Mouse (Mus musculus) embryonic facial prominence, embryonic 15.5 days (tissue): ENCODE data around the gene Yif1b. TPM values are rescaled to one million over a fixed set of nuclear protein-coding genes. Genes with fewer than 3 reads are reported as not detected.
"Not testable (repeated sequence)": the region's sequence is repeated elsewhere in the genome, so short reads cannot be mapped to it uniquely, and the experiment has no call there.

ENCODE experiments used
- ATAC-seq: fragments of 200-750 bp; cut with Nextera tagmentation; 2 replicates; pipeline ENCODE4 v1.8.0; 2017; ENCODE audit warnings: low read depth, moderate TSS enrichment; ENCODE audit not compliant: insufficient number of reproducible peaks, low FRiP score, low TSS enrichment
- H3K27ac ChIP-seq: fragments of 300-500 bp; sonication (generic); replicated peaks from 2 replicates; pipeline ENCODE4 v1.5.1; 2015; ENCODE audit warnings: mild to moderate bottlenecking, inconsistent platforms
- H3K27me3 ChIP-seq: fragments of 300-500 bp; sonication (generic); 2 replicates; pipeline ENCODE4 v1.6.1; 2015; ENCODE audit warnings: inconsistent platforms
- H3K36me3 ChIP-seq: fragments of 300-500 bp; sonication (generic); 2 replicates; pipeline ENCODE4 v1.6.1; 2015; ENCODE audit warnings: mild to moderate bottlenecking, inconsistent platforms
- H3K4me1 ChIP-seq: fragments of 300-500 bp; sonication (generic); 2 replicates; pipeline ENCODE4 v1.6.1; 2015; ENCODE audit warnings: inconsistent platforms
- H3K4me2 ChIP-seq: fragments of 300-500 bp; sonication (generic); replicated peaks from 2 replicates; pipeline ENCODE4 v1.6.1; 2015; ENCODE audit warnings: mild to moderate bottlenecking, inconsistent platforms
- H3K4me3 ChIP-seq: fragments of 300-500 bp; sonication (generic); replicated peaks from 2 replicates; pipeline ENCODE4 v1.5.1; 2015; ENCODE audit warnings: mild to moderate bottlenecking, inconsistent platforms
- H3K9ac ChIP-seq: fragments of 300-500 bp; sonication (generic); 2 replicates; pipeline ENCODE4 v1.6.1; 2015; ENCODE audit warnings: inconsistent platforms
- H3K9me3 ChIP-seq: fragments of 300-500 bp; sonication (generic); replicated peaks from 2 replicates; pipeline ENCODE4 v1.6.1; 2016; ENCODE audit warnings: inconsistent platforms
- WGBS: fragments of 180-500 bp; shearing (Covaris S2); methylation state at CpG from one replicate; pipeline ENCODE4 v1.1.7; 2015; 5-methylcytosine and 5-hydroxymethylcytosine counted together
- polyA plus RNA-seq: library from polyadenylated mRNA; unstranded; fragments of >200 nt; fragmentation: Nextera tagmentation; extraction: Ambion mirVana; gene quantifications from 2 replicates; pipeline ENCODE4 v1.2.1, GENCODE M21; 2015

Yif1b gene
- polyA plus RNA-seq, 1 experiment from 2014 or later = 121 TPM

GRCm38 (mm10) chr7:29224756-29225394 lies 13.3 kb upstream of the Yif1b start:
- Histone ChIP-seq H3K36me3 (0 out of 2 replicates have a peak, but pooled peaks cover 9% of the 10 kb centered on the region), H3K27me3 (no peaks in the 10 kb centered on the region), H3K4me3 (no peak overlapping the region), H3K4me2 (no peak overlapping the region), H3K27ac (no peak overlapping the region), H3K9ac (no peak overlapping the region), H3K4me1 (0 out of 2 replicates have a peak, but pooled peaks cover 7% of the 10 kb centered on the region), H3K9me3 (peaks cover 4% of the 10 kb centered on the region; the same call in 1 of the 2 replicates)
- no peak for ATAC-seq
- WGBS = 13% methylated on average over 16 of the region's 16 CpGs

- Histone ChIP-seq H3K4me2 (no peak overlapping the region), H3K9me3 (no peaks in the 10 kb centered on the region), H3K27me3 (no peaks in the 10 kb centered on the region), H3K36me3 (0 out of 2 replicates have a peak, but pooled peaks cover 9% of the 10 kb centered on the region), H3K27ac (no peak overlapping the region), H3K9ac (no peak overlapping the region), H3K4me3 (no peak overlapping the region), H3K4me1 (0 out of 2 replicates have a peak, but pooled peaks cover 7% of the 10 kb centered on the region)
- ATAC-seq = no peak
- 66% methylated on average over 13 of the region's 13 CpGs for WGBS
Measured at GRCm38 (mm10) chr7:29225520-29225919, 12.6 kb upstream of the Yif1b start.

DNA sequence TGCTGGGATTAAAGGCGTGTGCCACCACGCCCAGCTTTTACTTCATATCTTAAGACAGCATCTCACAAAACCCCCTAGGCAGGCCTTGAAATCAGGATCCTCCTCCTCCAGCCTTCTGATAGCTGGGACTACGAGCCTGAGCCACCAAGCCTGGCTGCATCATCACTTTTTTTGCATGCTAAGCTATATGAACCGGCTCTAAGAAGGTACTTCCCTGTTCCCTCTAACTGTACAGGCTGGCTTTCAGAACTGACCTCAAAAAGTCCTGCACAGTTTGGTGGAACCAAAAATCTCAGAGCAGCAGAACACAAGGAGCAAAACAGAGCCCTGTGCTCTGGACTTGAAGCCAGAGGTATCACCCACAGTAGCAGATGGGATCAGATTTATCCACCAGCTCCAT lies 9.9 kb upstream of the Yif1b start:
- H3K4me2 ChIP-seq = no peak overlapping the region
- H3K36me3 ChIP-seq = 0 out of 2 replicates have a peak, but pooled peaks cover 9% of the 10 kb centered on the region
- no peak for ATAC-seq
- H3K27me3 ChIP-seq = peaks cover 9% of the 10 kb centered on the region
- no peak overlapping the region for H3K4me3 ChIP-seq
- H3K9me3 ChIP-seq = no peaks in the 10 kb centered on the region
- H3K9ac ChIP-seq = no peak overlapping the region
- peaks cover 18% of the 10 kb centered on the region; the same call in 1 of the 2 replicates for H3K4me1 ChIP-seq
- WGBS = 67% methylated on average over 4 of the region's 4 CpGs
- H3K27ac ChIP-seq = no peak overlapping the region

DNA sequence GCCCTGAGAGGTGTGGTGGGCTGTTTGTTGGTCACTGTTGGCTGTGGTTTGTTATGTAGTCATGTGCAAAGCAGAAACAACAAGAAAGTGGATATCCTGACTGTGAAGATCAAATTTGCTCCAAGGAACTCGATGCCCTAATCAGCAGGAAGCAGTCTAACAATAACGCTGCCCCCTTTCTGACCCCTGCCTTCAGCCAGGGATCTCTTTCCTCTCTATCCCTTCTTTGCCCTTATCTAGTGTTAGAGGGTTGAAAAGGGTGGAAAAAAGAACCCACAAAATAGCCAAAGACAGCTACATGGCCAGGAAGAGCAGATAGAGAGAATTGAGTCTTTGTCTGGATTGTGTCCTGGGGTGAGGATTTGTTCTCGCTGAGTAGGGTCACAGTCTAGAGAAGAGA lies 7.6 kb upstream of the Yif1b start:
- Histone ChIP-seq H3K4me3 (no peak overlapping the region), H3K27ac (no peak overlapping the region), H3K4me2 (no peak overlapping the region), H3K27me3 (peaks cover 9% of the 10 kb centered on the region), H3K36me3 (no peaks in the 10 kb centered on the region), H3K9ac (no peak overlapping the region), H3K9me3 (no peaks in the 10 kb centered on the region), H3K4me1 (peaks cover 17% of the 10 kb centered on the region; the same call in 1 of the 2 replicates)
- WGBS = 34% methylated on average over 3 of the region's 3 CpGs
- no peak for ATAC-seq

DNA sequence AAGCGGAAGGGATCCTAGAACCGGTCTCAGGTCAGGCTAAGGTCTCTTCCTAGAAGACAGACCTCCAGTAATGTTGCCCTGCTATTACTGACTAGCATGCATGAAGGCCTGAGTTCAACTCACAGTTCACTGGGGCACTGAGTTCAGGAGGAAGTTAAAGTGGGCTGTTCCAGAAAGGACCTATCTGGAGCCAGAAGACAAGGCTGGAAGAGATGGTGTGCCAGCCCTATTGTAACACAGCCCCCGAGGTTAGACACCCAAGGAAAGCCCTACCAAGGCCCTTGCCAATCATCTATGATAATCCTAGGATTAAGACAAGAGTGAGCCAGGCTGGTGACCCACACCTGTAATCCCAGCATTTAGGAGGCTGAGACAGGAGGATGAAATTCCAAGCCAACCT lies 6.6 kb upstream of the Yif1b start:
- ATAC-seq = no peak
- Histone ChIP-seq H3K4me1 (peaks cover 17% of the 10 kb centered on the region; the same call in 1 of the 2 replicates), H3K27me3 (peaks cover 9% of the 10 kb centered on the region), H3K9me3 (no peaks in the 10 kb centered on the region), H3K9ac (no peak overlapping the region), H3K36me3 (no peaks in the 10 kb centered on the region), H3K4me3 (peak overlapping the region; percentile 70), H3K4me2 (peak overlapping the region; percentile 96), H3K27ac (no peak overlapping the region)
- 57% methylated on average over 3 of the region's 3 CpGs for WGBS

DNA sequence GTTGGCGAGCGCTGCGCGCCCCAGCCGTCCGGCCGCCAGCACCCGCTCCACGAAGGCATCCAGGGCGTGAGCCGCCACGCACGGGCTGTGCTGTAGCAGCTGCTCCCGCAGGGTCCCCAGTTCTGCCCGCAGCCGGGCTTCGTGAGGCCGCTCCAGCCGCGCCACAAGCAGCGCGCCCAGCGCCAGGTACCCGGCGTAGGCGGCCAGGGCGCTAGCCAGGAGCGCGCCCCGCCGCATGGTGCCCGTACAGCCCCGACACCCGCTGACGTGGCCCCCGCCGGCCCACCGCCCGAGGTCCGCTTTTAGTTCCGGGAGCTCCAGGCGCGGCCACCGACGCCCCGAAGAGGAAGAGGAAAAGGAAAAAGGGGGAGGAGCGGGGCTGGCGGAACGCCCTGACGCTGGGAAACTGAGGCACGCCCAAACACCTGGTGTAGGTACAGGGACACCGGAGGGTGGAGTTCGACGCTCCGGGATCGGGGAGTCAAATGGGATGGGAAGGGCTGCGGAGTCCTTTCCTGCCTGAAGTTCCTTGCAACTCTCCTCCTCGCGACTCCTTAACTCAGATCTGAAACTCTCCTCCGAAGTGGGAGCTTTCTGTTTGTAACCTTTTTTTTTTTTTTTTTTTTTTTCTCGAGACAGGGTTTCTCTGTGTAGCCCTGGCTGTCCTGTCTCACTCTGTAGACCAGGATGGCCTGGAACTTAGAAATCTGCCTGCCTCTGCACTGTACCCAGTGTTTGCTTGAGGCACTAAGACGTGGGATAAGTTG lies 5.7 kb upstream of the Yif1b start, which contains the start of gene Kcnk6:
TSS of gene Kcnk6 (minus strand) at position 269 of the 767 bp plus-strand sequence.
- Histone ChIP-seq H3K27ac (no peak within 1 kb of the TSS), H3K36me3 (no peaks in the 10 kb centered on the region), H3K9me3 (no peaks in the 10 kb centered on the region), H3K4me3 (peak within 1 kb of the TSS; percentile 70), H3K4me2 (peak within 1 kb of the TSS; percentile 96), H3K27me3 (peaks cover 9% of the 10 kb centered on the region), H3K4me1 (peaks cover 17% of the 10 kb centered on the region; the same call in 1 of the 2 replicates), H3K9ac (peak within 1 kb of the TSS; percentile 63)
- WGBS = 1% methylated on average over 62 of the region's 62 CpGs
- peak; percentile 64; the same call in 1 of the 2 replicates for ATAC-seq

DNA sequence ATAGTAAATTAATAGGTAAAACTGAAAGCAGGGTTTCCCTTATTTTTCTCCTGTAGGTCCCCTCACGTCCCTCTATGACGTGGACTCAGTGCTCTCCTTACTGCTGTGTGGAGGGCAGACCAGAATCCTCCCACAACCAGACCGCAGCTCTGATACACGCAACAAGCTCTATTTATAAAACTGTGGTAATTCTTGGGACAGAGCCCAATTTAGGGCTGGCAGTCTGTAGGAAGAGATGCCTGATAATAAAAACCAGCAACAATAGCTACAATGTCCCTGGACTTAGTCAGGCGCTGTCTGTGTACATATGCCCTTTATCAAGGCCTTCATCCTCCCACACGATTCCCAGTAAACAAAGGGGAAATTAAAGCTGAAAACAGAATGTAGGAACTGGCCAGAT lies 4.4 kb upstream of the Yif1b start:
- no peaks in the 10 kb centered on the region for H3K36me3 ChIP-seq
- peaks cover 9% of the 10 kb centered on the region for H3K27me3 ChIP-seq
- WGBS = 39% methylated on average over 6 of the region's 6 CpGs
- H3K27ac ChIP-seq = no peak overlapping the region
- ATAC-seq = no peak
- H3K4me3 ChIP-seq = no peak overlapping the region
- no peak overlapping the region for H3K4me2 ChIP-seq
- no peak overlapping the region for H3K9ac ChIP-seq
- peaks cover 19% of the 10 kb centered on the region; the same call in 1 of the 2 replicates for H3K4me1 ChIP-seq
- no peaks in the 10 kb centered on the region for H3K9me3 ChIP-seq

DNA sequence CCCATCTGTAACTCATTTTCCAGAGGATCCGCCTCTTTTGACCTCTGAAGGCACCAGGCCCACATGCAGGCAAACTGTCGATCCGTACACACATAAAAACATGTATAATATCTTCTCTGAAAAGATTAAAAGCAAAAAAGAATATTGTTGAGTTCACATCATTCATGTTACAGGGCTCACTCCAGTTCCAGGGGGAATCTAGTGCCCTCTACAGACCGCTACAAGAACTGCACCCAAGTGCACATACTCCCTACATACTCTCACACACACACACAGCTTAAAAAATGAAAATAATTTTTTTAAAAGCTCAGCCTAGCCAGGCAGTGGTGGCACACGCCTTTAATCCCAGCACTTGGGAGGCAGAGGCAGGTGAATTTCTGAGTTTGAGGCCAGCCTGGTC lies 3.5 kb upstream of the Yif1b start:
- peaks cover 9% of the 10 kb centered on the region for H3K27me3 ChIP-seq
- H3K4me2 ChIP-seq = no peak overlapping the region
- H3K4me3 ChIP-seq = no peak overlapping the region
- peaks cover 29% of the 10 kb centered on the region for H3K4me1 ChIP-seq
- no peaks in the 10 kb centered on the region for H3K9me3 ChIP-seq
- WGBS = 73% methylated on average over 5 of the region's 5 CpGs
- no peak overlapping the region for H3K27ac ChIP-seq
- H3K9ac ChIP-seq = no peak overlapping the region
- no peak for ATAC-seq
- H3K36me3 ChIP-seq = no peaks in the 10 kb centered on the region

DNA sequence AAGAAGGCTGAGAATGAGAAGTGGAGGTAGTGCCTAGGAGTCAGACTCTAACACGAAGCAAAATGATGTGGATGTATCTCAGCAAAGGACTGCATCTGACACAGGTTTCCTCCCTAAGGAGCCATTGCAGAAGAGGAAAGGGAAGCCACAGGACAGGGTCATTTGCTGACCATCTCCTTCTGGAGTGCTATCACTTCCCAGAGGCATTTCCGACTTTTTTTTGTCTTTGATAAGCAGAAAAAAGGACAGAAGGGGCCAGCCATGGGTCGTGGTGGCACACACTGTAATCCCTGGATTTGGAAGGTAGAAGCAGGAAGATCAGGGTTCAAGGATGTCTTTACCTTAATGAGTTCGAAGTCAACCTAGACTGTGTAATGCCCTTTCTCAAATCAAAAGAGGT lies 1.5 kb upstream of the Yif1b start:
- Histone ChIP-seq H3K9me3 (no peaks in the 10 kb centered on the region), H3K4me2 (no peak overlapping the region), H3K27me3 (peaks cover 7% of the 10 kb centered on the region), H3K27ac (no peak overlapping the region), H3K4me3 (no peak overlapping the region), H3K36me3 (no peaks in the 10 kb centered on the region), H3K9ac (no peak overlapping the region), H3K4me1 (peaks cover 28% of the 10 kb centered on the region)
- 79% methylated on average over 4 of the region's 4 CpGs for WGBS
- no peak for ATAC-seq

GRCm38 (mm10) chr7:29237596-29237995 lies 533 bp upstream of the Yif1b start:
- H3K9me3 ChIP-seq, H3K27me3 ChIP-seq, H3K36me3 ChIP-seq, ATAC-seq: not testable (repeated sequence)
- Histone ChIP-seq H3K4me1 (peaks cover 21% of the 10 kb centered on the region), H3K4me2 (peak overlapping the region; percentile 69), H3K9ac (peak overlapping the region; percentile 44), H3K4me3 (peak overlapping the region; percentile 78), H3K27ac (peak overlapping the region; percentile 96)
- 28% methylated on average over 6 of the region's 6 CpGs for WGBS

- no peaks in the 10 kb centered on the region for H3K27me3 ChIP-seq
- WGBS = 74% methylated on average over 7 of the region's 7 CpGs
Measured at GRCm38 (mm10) chr7:29244732-29245416, 6.7 kb downstream of the Yif1b start.

More at GRCm38 (mm10) chr7:29244732-29245416, 6.7 kb downstream of the Yif1b start:
- no peak overlapping the region for H3K9ac ChIP-seq
- H3K9me3 ChIP-seq = no peaks in the 10 kb centered on the region
- no peak overlapping the region for H3K4me2 ChIP-seq
- ATAC-seq = no peak
- H3K36me3 ChIP-seq = peaks cover 29% of the 10 kb centered on the region
- H3K4me1 ChIP-seq = peaks cover 20% of the 10 kb centered on the region
- no peak overlapping the region for H3K27ac ChIP-seq
- H3K4me3 ChIP-seq = no peak overlapping the region
